Mouse (Mus musculus): ENCODE results near the gene Gnat1.
A peak's percentile ranks its signal among the peaks of the same experiment; 100 is the strongest.

Gnat1 gene

GRCm38 (mm10) chr9:107679501-107679900, at the start of gene Gnat1:
Gene Gnat1 (minus strand): TSS chr9:107679712.
- DNase-seq (ENCODE audit: low read depth, low spot score) = no peak

GRCm38 (mm10) chr9:107728919-107729670, 49.6 kb upstream of the Gnat1 start:
- no peak for DNase-seq (ENCODE audit: low read depth, low spot score)

GRCm38 (mm10) chr9:107727041-107727440, 47.5 kb upstream of the Gnat1 start:
- DNase-seq (ENCODE audit: low read depth, low spot score) = no peak

GRCm38 (mm10) chr9:107724796-107725195, 45.3 kb upstream of the Gnat1 start:
- DNase-seq (ENCODE audit: low read depth, low spot score) = no peak

GRCm38 (mm10) chr9:107723794-107724531, 44.5 kb upstream of the Gnat1 start:
- DNase-seq (ENCODE audit: low read depth, low spot score) = peak; percentile 44

GRCm38 (mm10) chr9:107723292-107723691, 43.8 kb upstream of the Gnat1 start:
- DNase-seq (ENCODE audit: low read depth, low spot score) = no peak

- no peak for DNase-seq (ENCODE audit: low read depth, low spot score)
Observed at GRCm38 (mm10) chr9:107718781-107719540, 39.4 kb upstream of the Gnat1 start.

- no peak for DNase-seq (ENCODE audit: low read depth, low spot score)
Observed at GRCm38 (mm10) chr9:107716951-107717350, 37.4 kb upstream of the Gnat1 start.

- no peak for DNase-seq (ENCODE audit: low read depth, low spot score)
Observed at GRCm38 (mm10) chr9:107715632-107716031, 36.1 kb upstream of the Gnat1 start.

GRCm38 (mm10) chr9:107714221-107714952, 34.9 kb upstream of the Gnat1 start:
- peak; percentile 57 for DNase-seq (ENCODE audit: low read depth, low spot score)

GRCm38 (mm10) chr9:107709697-107710483, 30.4 kb upstream of the Gnat1 start, which contains the start of gene Sema3f:
Gene Sema3f (minus strand): TSS chr9:107710475.
- peak; percentile 85 for DNase-seq (ENCODE audit: low read depth, low spot score)

GRCm38 (mm10) chr9:107709096-107709696, 29.7 kb upstream of the Gnat1 start:
- DNase-seq (ENCODE audit: low read depth, low spot score) = peak; percentile 64

- DNase-seq (ENCODE audit: low read depth, low spot score) = no peak
Observed at GRCm38 (mm10) chr9:107708439-107709095, 29.1 kb upstream of the Gnat1 start.

- peak; percentile 58 for DNase-seq (ENCODE audit: low read depth, low spot score)
Observed at GRCm38 (mm10) chr9:107707701-107708438, 28.4 kb upstream of the Gnat1 start.

- peak; percentile 42 for DNase-seq (ENCODE audit: low read depth, low spot score)
Observed at GRCm38 (mm10) chr9:107706781-107707211, 27.3 kb upstream of the Gnat1 start.

GRCm38 (mm10) chr9:107703337-107704122, 24.0 kb upstream of the Gnat1 start:
- no peak for DNase-seq (ENCODE audit: low read depth, low spot score)

GRCm38 (mm10) chr9:107702606-107703185, 23.2 kb upstream of the Gnat1 start:
- DNase-seq (ENCODE audit: low read depth, low spot score) = no peak

- no peak for DNase-seq (ENCODE audit: low read depth, low spot score)
Observed at GRCm38 (mm10) chr9:107701594-107701993, 22.1 kb upstream of the Gnat1 start.

Measured in R1 (cell line).